Mouse (Mus musculus): ENCODE measurements at regions not wholly inside any gene's neighbourhood (a gene's known extent, or its start where the extent isn't known, plus 50 kb on each side); places are given as distances from the start of the nearest gene placed in this dataset.

DNA sequence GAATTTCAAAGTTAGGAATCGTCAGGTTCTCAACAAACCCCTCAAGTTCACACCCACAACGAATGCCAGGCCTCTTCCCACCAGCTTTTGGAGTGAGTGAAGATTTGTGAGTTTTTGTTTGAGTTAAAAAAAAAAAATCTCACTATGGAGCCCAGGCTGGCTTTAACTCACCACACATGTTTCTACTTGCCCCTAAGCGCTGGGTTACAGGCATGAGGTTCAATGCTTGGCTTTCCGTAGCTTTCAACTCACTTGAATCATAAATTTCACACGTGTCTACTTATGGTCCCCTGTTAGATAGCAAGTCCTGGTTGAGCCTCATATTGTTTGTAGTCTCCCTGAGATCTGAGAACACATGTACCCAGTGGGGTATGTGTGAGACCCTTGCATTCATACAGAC, 122.8 kb upstream of the Efna5 start:
- no peak overlapping the region for H3K4me2 ChIP-seq (ENCODE audit: low read length)
- H3K36me3 ChIP-seq (ENCODE audit: control insufficient read depth, insufficient read depth, low read length), result no peaks in the 10 kb centered on the region
- H3K9me3 ChIP-seq (ENCODE audit: control insufficient read depth, low read length), result no peaks in the 10 kb centered on the region
- no peak overlapping the region for H3K9ac ChIP-seq (ENCODE audit: low read depth, low read length)
- H3K4me3 ChIP-seq (ENCODE audit: low read length), result no peak overlapping the region
- no peak for ATAC-seq
- WGBS, result 90% methylated on average over 5 of the region's 5 CpGs
- no peak overlapping the region for H3K27ac ChIP-seq (ENCODE audit: low read depth, low read length)
- H3K27me3 ChIP-seq (replicated peaks; ENCODE audit: control insufficient read depth, insufficient read depth, low read length), result no peaks in the 10 kb centered on the region
- peaks cover 7% of the 10 kb centered on the region for H3K4me1 ChIP-seq (ENCODE audit: control insufficient read depth, insufficient read depth, low read depth, low read length)

DNA sequence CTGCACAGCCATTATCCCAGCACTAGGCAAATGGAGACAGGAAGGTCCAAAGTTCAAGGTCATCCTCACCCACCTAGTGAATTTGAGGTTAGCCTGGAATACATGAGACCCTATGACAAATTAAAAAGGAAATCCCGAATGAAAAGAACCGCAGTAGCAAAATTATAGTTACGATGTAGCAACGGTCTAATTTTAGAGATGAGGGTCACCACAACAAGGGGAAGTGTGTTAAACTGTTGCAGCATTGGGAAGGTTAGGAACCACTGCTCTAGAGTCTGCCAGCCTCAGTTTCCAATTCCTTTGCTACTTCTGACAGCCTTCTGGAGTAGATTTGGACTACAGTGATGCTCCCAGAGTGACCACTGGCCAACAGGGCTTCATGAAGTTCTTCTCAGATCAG, 121.6 kb upstream of the Efna5 start:
- H3K4me3 ChIP-seq (ENCODE audit: low read length), result no peak overlapping the region
- no peaks in the 10 kb centered on the region for H3K27me3 ChIP-seq (replicated peaks; ENCODE audit: control insufficient read depth, insufficient read depth, low read length)
- H3K27ac ChIP-seq (ENCODE audit: low read depth, low read length), result no peak overlapping the region
- 94% methylated on average over 4 of the region's 4 CpGs for WGBS
- no peaks in the 10 kb centered on the region for H3K4me1 ChIP-seq (ENCODE audit: control insufficient read depth, insufficient read depth, low read depth, low read length)
- no peaks in the 10 kb centered on the region for H3K9me3 ChIP-seq (ENCODE audit: control insufficient read depth, low read length)
- no peaks in the 10 kb centered on the region for H3K36me3 ChIP-seq (ENCODE audit: control insufficient read depth, insufficient read depth, low read length)
- ATAC-seq, result no peak
- no peak overlapping the region for H3K4me2 ChIP-seq (ENCODE audit: low read length)
- H3K9ac ChIP-seq (ENCODE audit: low read depth, low read length), result no peak overlapping the region

DNA sequence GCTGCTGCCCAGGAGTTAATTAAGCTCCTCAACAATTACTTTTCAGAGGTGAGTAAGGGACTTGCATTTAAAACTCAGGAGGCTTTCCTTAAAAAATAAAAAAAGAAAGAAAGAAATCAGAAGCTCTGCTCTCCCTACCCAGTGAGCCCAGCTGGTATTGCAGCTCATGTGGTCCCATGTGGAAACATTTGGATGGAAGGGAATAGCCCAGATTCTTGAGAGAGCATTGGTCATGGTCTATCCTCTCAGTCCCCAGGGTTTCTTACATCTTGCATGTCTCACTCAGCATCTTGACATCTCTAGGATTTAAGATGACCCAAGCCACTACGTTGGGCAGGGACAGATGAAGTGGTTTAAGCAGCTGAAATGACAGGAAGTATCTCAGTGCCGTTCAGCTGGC, 120.8 kb upstream of the Efna5 start:
- Histone ChIP-seq H3K9ac (ENCODE audit: low read depth, low read length) (no peak overlapping the region), H3K4me3 (ENCODE audit: low read length) (no peak overlapping the region), H3K9me3 (ENCODE audit: control insufficient read depth, low read length) (no peaks in the 10 kb centered on the region), H3K36me3 (ENCODE audit: control insufficient read depth, insufficient read depth, low read length) (no peaks in the 10 kb centered on the region), H3K27ac (ENCODE audit: low read depth, low read length) (no peak overlapping the region), H3K4me1 (ENCODE audit: control insufficient read depth, insufficient read depth, low read depth, low read length) (no peaks in the 10 kb centered on the region), H3K4me2 (ENCODE audit: low read length) (no peak overlapping the region), H3K27me3 (replicated peaks; ENCODE audit: control insufficient read depth, insufficient read depth, low read length) (no peaks in the 10 kb centered on the region)
- WGBS, result 23% methylated on average over 2 of the region's 2 CpGs
- ATAC-seq, result no peak

DNA sequence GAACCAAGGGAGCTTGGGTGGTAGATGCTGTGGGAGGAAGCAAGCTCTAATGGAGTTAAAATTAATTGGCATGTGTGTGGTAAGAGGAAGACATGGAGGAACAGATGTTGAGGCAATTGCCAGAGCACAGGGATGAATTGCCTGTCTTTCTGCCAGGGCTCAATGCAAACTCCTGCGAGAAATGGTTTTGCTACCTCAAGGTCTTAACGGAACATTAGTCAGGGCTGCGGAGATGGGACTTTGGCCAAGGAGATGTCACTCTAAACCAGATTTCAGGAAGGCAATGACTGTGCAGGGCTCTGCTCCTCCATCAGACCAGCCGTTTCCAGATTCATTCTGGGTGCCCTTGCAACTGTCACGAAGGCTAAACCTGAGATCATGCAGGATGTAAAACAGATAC, 116.6 kb upstream of the Efna5 start:
- Histone ChIP-seq H3K27ac (ENCODE audit: low read depth, low read length) (no peak overlapping the region), H3K4me1 (ENCODE audit: control insufficient read depth, insufficient read depth, low read depth, low read length) (no peaks in the 10 kb centered on the region), H3K9me3 (ENCODE audit: control insufficient read depth, low read length) (no peaks in the 10 kb centered on the region), H3K9ac (ENCODE audit: low read depth, low read length) (no peak overlapping the region), H3K27me3 (replicated peaks; ENCODE audit: control insufficient read depth, insufficient read depth, low read length) (no peaks in the 10 kb centered on the region), H3K4me3 (ENCODE audit: low read length) (no peak overlapping the region), H3K36me3 (ENCODE audit: control insufficient read depth, insufficient read depth, low read length) (no peaks in the 10 kb centered on the region), H3K4me2 (ENCODE audit: low read length) (no peak overlapping the region)
- peak; percentile 85 for ATAC-seq
- 59% methylated on average over 5 of the region's 5 CpGs for WGBS

DNA sequence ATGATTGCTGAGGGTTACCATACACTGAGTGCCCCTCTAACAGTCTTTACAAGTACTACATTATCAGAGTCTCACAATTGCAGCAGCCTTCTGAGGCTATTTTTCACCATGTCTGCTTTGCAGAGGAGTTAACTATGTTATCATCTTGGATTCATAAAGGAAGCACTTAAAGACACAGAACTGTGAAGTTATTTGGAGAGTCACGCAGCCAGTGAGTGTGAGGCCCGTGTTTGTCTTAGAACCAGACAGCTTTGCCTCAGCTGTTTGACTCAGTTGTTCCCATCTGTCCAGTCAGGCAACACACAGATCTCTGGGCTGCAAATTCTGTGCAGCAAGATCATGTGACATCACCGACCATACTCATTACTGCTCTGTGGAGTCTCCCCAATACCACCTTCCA, 114.2 kb upstream of the Efna5 start:
- no peak overlapping the region for H3K4me3 ChIP-seq (ENCODE audit: low read length)
- 86% methylated on average over 3 of the region's 3 CpGs for WGBS
- no peaks in the 10 kb centered on the region for H3K4me1 ChIP-seq (ENCODE audit: control insufficient read depth, insufficient read depth, low read depth, low read length)
- ATAC-seq, result no peak
- H3K4me2 ChIP-seq (ENCODE audit: low read length), result no peak overlapping the region
- H3K9me3 ChIP-seq (ENCODE audit: control insufficient read depth, low read length), result no peaks in the 10 kb centered on the region
- H3K9ac ChIP-seq (ENCODE audit: low read depth, low read length), result no peak overlapping the region
- no peaks in the 10 kb centered on the region for H3K36me3 ChIP-seq (ENCODE audit: control insufficient read depth, insufficient read depth, low read length)
- H3K27me3 ChIP-seq (replicated peaks; ENCODE audit: control insufficient read depth, insufficient read depth, low read length), result no peaks in the 10 kb centered on the region
- no peak overlapping the region for H3K27ac ChIP-seq (ENCODE audit: low read depth, low read length)

DNA sequence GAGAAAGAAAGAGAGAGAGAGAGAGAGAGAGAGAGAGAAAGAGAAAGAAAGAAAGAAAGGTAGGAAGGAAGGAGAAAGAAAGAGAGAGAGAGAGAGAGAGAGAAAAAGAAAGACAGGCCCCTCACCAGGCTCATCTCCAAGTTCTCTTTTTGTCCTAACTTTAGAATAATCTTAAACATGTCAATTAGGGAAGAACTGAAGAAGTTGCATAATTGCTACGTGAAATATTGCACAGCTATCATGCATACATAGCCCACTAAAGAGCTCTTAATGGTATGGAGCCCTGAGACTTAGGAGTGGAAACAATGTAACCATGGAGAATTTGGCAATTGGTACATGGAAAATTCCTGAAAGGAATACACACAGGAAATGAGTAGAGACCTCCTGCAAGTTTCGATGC, 111.9 kb upstream of the Efna5 start:
- Histone ChIP-seq H3K4me3 (ENCODE audit: low read length) (no peak overlapping the region), H3K9me3 (ENCODE audit: control insufficient read depth, low read length) (no peaks in the 10 kb centered on the region), H3K27ac (ENCODE audit: low read depth, low read length) (no peak overlapping the region), H3K9ac (ENCODE audit: low read depth, low read length) (no peak overlapping the region), H3K4me2 (ENCODE audit: low read length) (no peak overlapping the region), H3K4me1 (ENCODE audit: control insufficient read depth, insufficient read depth, low read depth, low read length) (no peaks in the 10 kb centered on the region), H3K36me3 (ENCODE audit: control insufficient read depth, insufficient read depth, low read length) (no peaks in the 10 kb centered on the region), H3K27me3 (replicated peaks; ENCODE audit: control insufficient read depth, insufficient read depth, low read length) (no peaks in the 10 kb centered on the region)
- no peak for ATAC-seq
- 80% methylated on average over 2 of the region's 2 CpGs for WGBS

DNA sequence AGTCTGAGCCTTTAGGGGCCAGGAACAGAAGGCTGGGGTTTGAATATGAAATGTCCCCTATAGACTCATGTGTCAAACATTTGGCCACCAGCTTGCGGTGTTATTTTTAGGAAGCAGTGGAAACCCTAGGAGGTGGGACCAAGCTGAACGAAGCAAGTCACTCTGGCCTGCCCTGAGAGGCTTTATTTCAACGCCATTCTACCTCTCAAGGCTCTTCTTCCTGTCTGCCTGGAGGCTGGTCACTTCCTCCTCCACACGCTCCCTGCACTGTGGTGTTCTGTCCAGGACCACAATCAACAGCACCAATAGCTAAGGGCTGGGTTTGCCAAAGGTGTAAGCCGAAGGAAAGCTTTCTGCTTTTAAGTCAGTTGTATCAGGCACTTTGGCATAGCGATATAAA, 105.2 kb upstream of the Efna5 start:
- WGBS, result 83% methylated on average over 6 of the region's 6 CpGs
- H3K36me3 ChIP-seq (ENCODE audit: control insufficient read depth, insufficient read depth, low read length), result no peaks in the 10 kb centered on the region
- H3K9me3 ChIP-seq (ENCODE audit: control insufficient read depth, low read length), result peaks cover 2% of the 10 kb centered on the region; the same call in 1 of the 2 replicates

DNA sequence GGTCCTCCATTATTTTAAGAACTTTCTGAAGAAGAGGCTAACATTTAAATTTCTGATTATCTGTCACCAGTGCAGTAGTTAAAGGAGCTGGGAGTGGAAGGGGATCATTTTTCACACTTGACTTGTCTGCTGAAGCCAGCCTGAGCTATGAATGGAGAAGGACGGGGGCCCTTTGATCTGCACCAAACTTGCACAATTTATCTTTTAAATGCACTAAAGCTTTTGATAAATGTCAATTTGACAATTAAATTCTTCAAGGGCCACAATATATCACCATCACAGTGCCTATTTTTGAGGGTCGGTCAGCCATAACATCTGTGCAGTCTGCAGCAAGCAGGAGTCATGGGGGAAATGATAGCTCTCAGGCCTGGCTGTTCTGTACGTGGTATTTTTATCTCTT, 99.2 kb upstream of the Efna5 start:
- Histone ChIP-seq H3K27ac (ENCODE audit: low read depth, low read length) (no peak overlapping the region), H3K9me3 (ENCODE audit: control insufficient read depth, low read length) (peaks cover 2% of the 10 kb centered on the region; the same call in 1 of the 2 replicates), H3K4me2 (ENCODE audit: low read length) (no peak overlapping the region), H3K27me3 (replicated peaks; ENCODE audit: control insufficient read depth, insufficient read depth, low read length) (no peaks in the 10 kb centered on the region), H3K4me3 (ENCODE audit: low read length) (no peak overlapping the region), H3K4me1 (ENCODE audit: control insufficient read depth, insufficient read depth, low read depth, low read length) (peaks cover 2% of the 10 kb centered on the region; the same call in 1 of the 2 replicates), H3K36me3 (ENCODE audit: control insufficient read depth, insufficient read depth, low read length) (no peaks in the 10 kb centered on the region), H3K9ac (ENCODE audit: low read depth, low read length) (no peak overlapping the region)
- ATAC-seq, result no peak
- 10% methylated on average over 3 of the region's 3 CpGs for WGBS

More for the DNA sequence above, 105.2 kb upstream of the Efna5 start:
- H3K9ac ChIP-seq (ENCODE audit: low read depth, low read length), result no peak overlapping the region
- no peaks in the 10 kb centered on the region for H3K4me1 ChIP-seq (ENCODE audit: control insufficient read depth, insufficient read depth, low read depth, low read length)
- H3K27ac ChIP-seq (ENCODE audit: low read depth, low read length), result no peak overlapping the region
- H3K4me2 ChIP-seq (ENCODE audit: low read length), result no peak overlapping the region
- H3K27me3 ChIP-seq (replicated peaks; ENCODE audit: control insufficient read depth, insufficient read depth, low read length), result no peaks in the 10 kb centered on the region
- no peak overlapping the region for H3K4me3 ChIP-seq (ENCODE audit: low read length)
- no peak for ATAC-seq

DNA sequence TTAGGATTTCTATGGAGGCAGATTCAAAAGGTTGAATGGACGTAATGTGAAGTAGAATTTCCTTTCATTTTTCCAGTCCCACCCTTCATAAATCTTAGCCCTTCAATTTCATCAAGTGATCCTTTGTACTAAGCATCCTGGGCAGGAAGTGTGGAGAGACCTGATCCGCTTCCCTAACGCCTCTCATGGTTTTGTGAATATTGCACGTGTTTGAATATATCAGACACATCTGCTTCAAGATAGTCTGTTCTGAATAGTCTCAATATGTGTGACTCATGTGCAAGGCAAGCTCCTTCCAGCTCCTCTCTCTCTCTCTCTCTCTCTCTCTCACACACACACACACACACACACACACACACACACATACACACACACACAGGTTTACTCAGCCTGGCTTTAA, 96.4 kb upstream of the Efna5 start:
- Histone ChIP-seq H3K9me3 (ENCODE audit: control insufficient read depth, low read length) (no peaks in the 10 kb centered on the region), H3K4me2 (ENCODE audit: low read length) (no peak overlapping the region), H3K4me1 (ENCODE audit: control insufficient read depth, insufficient read depth, low read depth, low read length) (peaks cover 2% of the 10 kb centered on the region; the same call in 1 of the 2 replicates), H3K9ac (ENCODE audit: low read depth, low read length) (no peak overlapping the region), H3K4me3 (ENCODE audit: low read length) (no peak overlapping the region), H3K27me3 (replicated peaks; ENCODE audit: control insufficient read depth, insufficient read depth, low read length) (no peaks in the 10 kb centered on the region), H3K36me3 (ENCODE audit: control insufficient read depth, insufficient read depth, low read length) (no peaks in the 10 kb centered on the region), H3K27ac (ENCODE audit: low read depth, low read length) (no peak overlapping the region)
- ATAC-seq, result no peak
- 56% methylated on average over 4 of the region's 4 CpGs for WGBS

DNA sequence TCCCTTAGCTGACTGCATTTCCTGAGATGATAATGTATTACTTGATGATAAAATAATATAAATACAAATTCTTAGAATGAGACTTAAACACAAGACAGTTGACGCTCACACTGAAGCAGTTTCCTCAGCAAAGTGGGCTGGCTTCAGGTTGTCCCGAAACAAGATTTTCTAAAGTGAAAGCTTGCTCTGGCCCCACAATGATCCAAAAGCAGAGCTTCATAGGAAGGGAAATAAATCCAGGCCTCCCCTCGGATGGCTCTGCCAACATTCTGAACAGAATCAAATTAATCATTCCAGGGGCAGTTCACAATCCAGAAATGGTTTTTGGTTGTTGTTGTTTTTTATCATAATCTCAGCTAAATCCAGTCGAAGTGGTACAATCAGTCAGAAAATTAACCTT, 96.0 kb upstream of the Efna5 start:
- 63% methylated on average over 4 of the region's 4 CpGs for WGBS
- no peaks in the 10 kb centered on the region for H3K36me3 ChIP-seq (ENCODE audit: control insufficient read depth, insufficient read depth, low read length)
- H3K27me3 ChIP-seq (replicated peaks; ENCODE audit: control insufficient read depth, insufficient read depth, low read length), result no peaks in the 10 kb centered on the region
- no peak overlapping the region for H3K4me2 ChIP-seq (ENCODE audit: low read length)
- no peak for ATAC-seq
- H3K9me3 ChIP-seq (ENCODE audit: control insufficient read depth, low read length), result no peaks in the 10 kb centered on the region
- no peak overlapping the region for H3K4me3 ChIP-seq (ENCODE audit: low read length)
- no peak overlapping the region for H3K9ac ChIP-seq (ENCODE audit: low read depth, low read length)
- H3K27ac ChIP-seq (ENCODE audit: low read depth, low read length), result no peak overlapping the region
- peaks cover 2% of the 10 kb centered on the region; the same call in 1 of the 2 replicates for H3K4me1 ChIP-seq (ENCODE audit: control insufficient read depth, insufficient read depth, low read depth, low read length)

All from hindbrain, embryonic 16.5 days (tissue).